Mouse (Mus musculus): ENCODE measurements around the gene Hyal3. TPM values are rescaled to one million over a fixed set of nuclear protein-coding genes. Genes with fewer than 3 reads are reported as not detected.

The Hyal3 gene
- total and polyA plus RNA-seq, 2 experiments, result 0.18 to 0.54 TPM

GRCm38 (mm10) chr9:107566855-107567254, 13.8 kb upstream of the Hyal3 start:
- no peaks in the 10 kb centered on the region for H3K27me3 ChIP-seq (ENCODE audit: control insufficient read depth, insufficient read depth, low read length)
- no peak for TF ChIP-seq POLR2A (IDR thresholded peaks at IDR 0.05; ENCODE audit: extremely low read depth, insufficient read depth, low read length)
- 0 out of 2 replicates have a peak, but pooled peaks have one; percentile 30 for TF ChIP-seq CTCF (IDR thresholded peaks at IDR 0.05; ENCODE audit: low read depth, low read length)
- H3K27ac ChIP-seq (replicated peaks; ENCODE audit: insufficient read depth, low read depth, low read length), result peak overlapping the region; percentile 94
- H3K36me3 ChIP-seq (ENCODE audit: control insufficient read depth, insufficient read depth, low read length), result peaks cover 2% of the 10 kb centered on the region
- peaks cover 29% of the 10 kb centered on the region; the same call in 1 of the 2 replicates for H3K79me2 ChIP-seq (ENCODE audit: control insufficient read depth, insufficient read depth, low read length)
- peak overlapping the region; percentile 82; the same call in 1 of the 2 replicates for H3K9ac ChIP-seq (ENCODE audit: low read depth, low read length)
- peaks cover 41% of the 10 kb centered on the region for H3K4me1 ChIP-seq (ENCODE audit: control insufficient read depth, insufficient read depth, low read length)
- peak; percentile 62 for DNase-seq (ENCODE audit: extremely low read depth, low read depth, low spot score)
- H3K4me3 ChIP-seq (ENCODE audit: insufficient read depth, low read depth, low read length), result no peak overlapping the region
- WGBS, result 7% methylated on average over 3 of the region's 3 CpGs

- TF ChIP-seq POLR2A (IDR thresholded peaks at IDR 0.05; ENCODE audit: extremely low read depth, insufficient read depth, low read length) (peak; percentile 69), CTCF (IDR thresholded peaks at IDR 0.05; ENCODE audit: low read depth, low read length) (no peak)
- peak; percentile 76 for DNase-seq (ENCODE audit: extremely low read depth, low read depth, low spot score)
- Histone ChIP-seq H3K36me3 (ENCODE audit: control insufficient read depth, insufficient read depth, low read length) (peaks cover 7% of the 10 kb centered on the region), H3K27ac (replicated peaks; ENCODE audit: insufficient read depth, low read depth, low read length) (peak within 1 kb of the TSS; percentile 94), H3K27me3 (ENCODE audit: control insufficient read depth, insufficient read depth, low read length) (no peaks in the 10 kb centered on the region), H3K4me3 (ENCODE audit: insufficient read depth, low read depth, low read length) (peak within 1 kb of the TSS; percentile 83), H3K79me2 (ENCODE audit: control insufficient read depth, insufficient read depth, low read length) (peaks cover 33% of the 10 kb centered on the region; the same call in 1 of the 2 replicates), H3K9ac (ENCODE audit: low read depth, low read length) (peak within 1 kb of the TSS; percentile 82), H3K4me1 (ENCODE audit: control insufficient read depth, insufficient read depth, low read length) (peaks cover 41% of the 10 kb centered on the region)
- WGBS, result 11% methylated on average over 18 of the region's 18 CpGs
Measured at GRCm38 (mm10) chr9:107567702-107568319, 12.8 kb upstream of the Hyal3 start, which contains the start of gene Hyal2. TSS of gene Hyal2 (plus strand) at chr9:107567945.

GRCm38 (mm10) chr9:107568331-107569261, 12.0 kb upstream of the Hyal3 start:
- H3K27ac ChIP-seq (replicated peaks; ENCODE audit: insufficient read depth, low read depth, low read length), result peak overlapping the region; percentile 94
- TF ChIP-seq CTCF (IDR thresholded peaks at IDR 0.05; ENCODE audit: low read depth, low read length), result no peak
- 0 out of 2 replicates have a peak, but pooled peaks have one; percentile 29 for TF ChIP-seq POLR2A (IDR thresholded peaks at IDR 0.05; ENCODE audit: extremely low read depth, insufficient read depth, low read length)
- no peaks in the 10 kb centered on the region for H3K27me3 ChIP-seq (ENCODE audit: control insufficient read depth, insufficient read depth, low read length)
- H3K4me1 ChIP-seq (ENCODE audit: control insufficient read depth, insufficient read depth, low read length), result peaks cover 41% of the 10 kb centered on the region
- peak overlapping the region; percentile 82 for H3K9ac ChIP-seq (ENCODE audit: low read depth, low read length)
- peaks cover 7% of the 10 kb centered on the region for H3K36me3 ChIP-seq (ENCODE audit: control insufficient read depth, insufficient read depth, low read length)
- WGBS, result under 1% methylated on average over 41 of the region's 41 CpGs
- H3K79me2 ChIP-seq (ENCODE audit: control insufficient read depth, insufficient read depth, low read length), result peaks cover 30% of the 10 kb centered on the region; the same call in 1 of the 2 replicates
- peak overlapping the region; percentile 83 for H3K4me3 ChIP-seq (ENCODE audit: insufficient read depth, low read depth, low read length)
- DNase-seq (ENCODE audit: extremely low read depth, low read depth, low spot score), result peak; percentile 91

- H3K27me3 ChIP-seq (ENCODE audit: control insufficient read depth, insufficient read depth, low read length), result no peaks in the 10 kb centered on the region
- H3K79me2 ChIP-seq (ENCODE audit: control insufficient read depth, insufficient read depth, low read length), result peaks cover 27% of the 10 kb centered on the region; the same call in 1 of the 2 replicates
- peak overlapping the region; percentile 83 for H3K4me3 ChIP-seq (ENCODE audit: insufficient read depth, low read depth, low read length)
- peak overlapping the region; percentile 82 for H3K9ac ChIP-seq (ENCODE audit: low read depth, low read length)
- peaks cover 7% of the 10 kb centered on the region for H3K36me3 ChIP-seq (ENCODE audit: control insufficient read depth, insufficient read depth, low read length)
- DNase-seq (ENCODE audit: extremely low read depth, low read depth, low spot score), result peak; percentile 60
- peak overlapping the region; percentile 94 for H3K27ac ChIP-seq (replicated peaks; ENCODE audit: insufficient read depth, low read depth, low read length)
- WGBS, result under 1% methylated on average over 23 of the region's 23 CpGs
- TF ChIP-seq CTCF (IDR thresholded peaks at IDR 0.05; ENCODE audit: low read depth, low read length) (no peak), POLR2A (IDR thresholded peaks at IDR 0.05; ENCODE audit: extremely low read depth, insufficient read depth, low read length) (no peak)
- peaks cover 35% of the 10 kb centered on the region for H3K4me1 ChIP-seq (ENCODE audit: control insufficient read depth, insufficient read depth, low read length)
Measured at GRCm38 (mm10) chr9:107569270-107569669, 11.3 kb upstream of the Hyal3 start.

- DNase-seq (ENCODE audit: extremely low read depth, low read depth, low spot score), result no peak
- peak overlapping the region; percentile 83 for H3K4me3 ChIP-seq (ENCODE audit: insufficient read depth, low read depth, low read length)
- H3K36me3 ChIP-seq (ENCODE audit: control insufficient read depth, insufficient read depth, low read length), result peaks cover 7% of the 10 kb centered on the region
- peaks cover 34% of the 10 kb centered on the region for H3K4me1 ChIP-seq (ENCODE audit: control insufficient read depth, insufficient read depth, low read length)
- 48% methylated on average over 13 of the region's 13 CpGs for whole genome bisulfite sequencing
- H3K79me2 ChIP-seq (ENCODE audit: control insufficient read depth, insufficient read depth, low read length), result peaks cover 24% of the 10 kb centered on the region; the same call in 1 of the 2 replicates
- peak overlapping the region; percentile 94 for H3K27ac ChIP-seq (replicated peaks; ENCODE audit: insufficient read depth, low read depth, low read length)
- TF ChIP-seq POLR2A (IDR thresholded peaks at IDR 0.05; ENCODE audit: extremely low read depth, insufficient read depth, low read length) (no peak), CTCF (IDR thresholded peaks at IDR 0.05; ENCODE audit: low read depth, low read length) (no peak)
- H3K9ac ChIP-seq (ENCODE audit: low read depth, low read length), result peak overlapping the region; percentile 82
- no peaks in the 10 kb centered on the region for H3K27me3 ChIP-seq (ENCODE audit: control insufficient read depth, insufficient read depth, low read length)
Measured at GRCm38 (mm10) chr9:107570016-107570415, 10.6 kb upstream of the Hyal3 start.
